Comparison of ENCODE assay signal across 11 mouse cellular contexts in the genomic region with DNA sequence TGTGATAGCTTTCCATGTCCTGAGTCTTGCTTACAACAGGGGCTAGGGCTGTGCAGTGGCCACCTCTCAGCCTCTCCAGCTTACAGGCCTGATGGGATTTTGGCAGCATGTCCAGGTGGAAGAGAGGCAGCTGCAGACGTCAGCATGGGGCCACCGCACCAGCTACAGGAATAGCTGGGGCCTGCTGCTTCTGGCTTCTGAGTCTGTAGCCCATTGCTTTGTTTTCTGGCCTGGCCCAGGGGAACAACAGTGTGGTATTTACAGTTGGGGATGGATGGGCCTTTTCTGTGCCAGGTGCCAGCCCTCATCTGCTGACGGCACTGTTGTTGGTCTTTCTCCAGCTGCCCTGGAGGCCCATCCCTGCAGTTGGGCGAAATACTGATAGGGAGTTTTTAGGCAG. TPM values are rescaled to one million over a fixed set of nuclear protein-coding genes. Genes with fewer than 3 reads are reported as not detected.
DNase-seq lines count a peak whose midpoint lies in the region; ATAC-seq and TF ChIP-seq lines count a peak whose summit lies in the region.
"Had no signal": no experiment of that assay in that cellular context is flagged by ENCODE, and none has a peak within 500 bp of the region (broad histone marks: within the 10 kb centered on the region; RNA-seq: fewer than 3 reads in every experiment).

No protein-coding gene starts in this region.

- H3K4me3 ChIP-seq in gastrocnemius, adult 2 months: no peak overlapping the region
- no peak overlapping the region for H3K4me3 ChIP-seq in midbrain, embryonic 13.5 days (replicated peaks)
- no peak overlapping the region for H3K4me3 ChIP-seq in midbrain, embryonic 16.5 days (ENCODE audit: low read depth, low read length)
- no peak overlapping the region for H3K4me3 ChIP-seq in neural tube, embryonic 14.5 days (ENCODE audit: low read depth, low read length)

- WGBS in midbrain, embryonic 13.5 days: 68% methylated on average over 4 of the region's 4 CpGs
- 57% methylated on average over 4 of the region's 4 CpGs for WGBS in midbrain, embryonic 16.5 days
- 48% methylated on average over 4 of the region's 4 CpGs for WGBS in neural tube, embryonic 14.5 days

- peak overlapping the region; percentile 17 for H3K27ac ChIP-seq in gastrocnemius, adult 2 months
- no peak overlapping the region for H3K27ac ChIP-seq in midbrain, embryonic 13.5 days
- no peak overlapping the region for H3K27ac ChIP-seq in midbrain, embryonic 16.5 days (ENCODE audit: low read length)
- H3K27ac ChIP-seq in neural tube, embryonic 14.5 days (ENCODE audit: low read depth, low read length): no peak overlapping the region
- H3K27ac ChIP-seq: liver, embryonic 14.5 days had no signal

- ATAC-seq in midbrain, embryonic 13.5 days: peak; percentile 32
- no peak for ATAC-seq in midbrain, embryonic 16.5 days
- peak; percentile 53 for ATAC-seq in neural tube, embryonic 14.5 days (ENCODE audit: low read depth)

- intact Hi-C loops in gastrocnemius, adult 2 months (cut with DNase I): no loop called here
- intact Hi-C loops in gastrocnemius, postnatal 36 days (cut with DNase I): no loop called here

- no peaks in the 10 kb centered on the region for H3K36me3 ChIP-seq in midbrain, embryonic 13.5 days
- H3K36me3 ChIP-seq in midbrain, embryonic 16.5 days (ENCODE audit: control insufficient read depth, insufficient read depth, low read length): no peaks in the 10 kb centered on the region
- H3K36me3 ChIP-seq in neural tube, embryonic 14.5 days (ENCODE audit: control insufficient read depth, insufficient read depth, low read length): no peaks in the 10 kb centered on the region

- no peaks in the 10 kb centered on the region for H3K27me3 ChIP-seq in midbrain, embryonic 13.5 days
- no peaks in the 10 kb centered on the region for H3K27me3 ChIP-seq in midbrain, embryonic 16.5 days (ENCODE audit: control insufficient read depth, insufficient read depth, low read depth, low read length)
- no peaks in the 10 kb centered on the region for H3K27me3 ChIP-seq in neural tube, embryonic 14.5 days (ENCODE audit: control insufficient read depth, insufficient read depth, low read length)

- no peak overlapping the region for H3K4me2 ChIP-seq in midbrain, embryonic 13.5 days (replicated peaks)
- no peak overlapping the region for H3K4me2 ChIP-seq in midbrain, embryonic 16.5 days (ENCODE audit: low read length)
- no peak overlapping the region for H3K4me2 ChIP-seq in neural tube, embryonic 14.5 days (ENCODE audit: low read depth, low read length)

- TF ChIP-seq CTCF in gastrocnemius, adult 2 months (IDR thresholded peaks at IDR 0.05): no peak

- DNase-seq in gastrocnemius, adult 2 months: peak; percentile 52
- DNase-seq in gastrocnemius, postnatal 36 days: no peak
- DNase-seq in cerebellum, postnatal 10 days: peak; percentile 66 to 80
- no peak for DNase-seq in right cerebral cortex, postnatal 36 days (ENCODE audit: low spot score in 2 of 2)
- DNase-seq in layer of hippocampus, adult 8-10 months (ENCODE audit: low spot score in 2 of 2): no peak
- DNase-seq: gastrocnemius, postnatal 25 days; kidney, adult 9 months had no signal

- H3K9me3 ChIP-seq in midbrain, embryonic 13.5 days: no peaks in the 10 kb centered on the region
- no peaks in the 10 kb centered on the region for H3K9me3 ChIP-seq in midbrain, embryonic 16.5 days (replicated peaks; ENCODE audit: control insufficient read depth, low read length, poor library complexity, severe bottlenecking)
- no peaks in the 10 kb centered on the region for H3K9me3 ChIP-seq in neural tube, embryonic 14.5 days (ENCODE audit: control insufficient read depth, low read length)

- peaks cover 32% of the 10 kb centered on the region for H3K4me1 ChIP-seq in midbrain, embryonic 13.5 days (replicated peaks)
- H3K4me1 ChIP-seq in midbrain, embryonic 16.5 days (ENCODE audit: control insufficient read depth, insufficient read depth, low read length): peaks cover 15% of the 10 kb centered on the region
- H3K4me1 ChIP-seq in neural tube, embryonic 14.5 days (ENCODE audit: control insufficient read depth, insufficient read depth, low read length): peaks cover 15% of the 10 kb centered on the region

- H3K9ac ChIP-seq in midbrain, embryonic 13.5 days (replicated peaks): no peak overlapping the region
- no peak overlapping the region for H3K9ac ChIP-seq in midbrain, embryonic 16.5 days (ENCODE audit: low read depth, low read length)
- H3K9ac ChIP-seq in neural tube, embryonic 14.5 days (replicated peaks; ENCODE audit: low read depth, low read length): no peak overlapping the region
- H3K9ac ChIP-seq: liver, embryonic 14.5 days had no signal

RNA-seq across cellular contexts. Expression of gene Jade1, which starts 28.1 kb away (rescaled TPM):
- 10 to 100 TPM; 17.5 to 24.2 TPM for total RNA-seq in gastrocnemius, adult 2 months (2021)
- total RNA-seq in gastrocnemius, postnatal 36 days (2021): 10 to 100 TPM; 21.3 to 25.4 TPM
- polyA plus RNA-seq in midbrain, embryonic 13.5 days (2015; fragmentation: Nextera tagmentation; extraction: Ambion mirVana): 10.5 and 13.2 TPM in 2 replicates
- polyA plus RNA-seq in midbrain, embryonic 16.5 days (2015; fragmentation: Nextera tagmentation; extraction: Ambion mirVana): 13.2 and 14.2 TPM in 2 replicates
- 11.6 and 13.8 TPM in 2 replicates for polyA plus RNA-seq in neural tube, embryonic 14.5 days (2014; fragmentation: Nextera tagmentation; extraction: Ambion mirVana)
- 10 to 100 TPM; 32.3 to 41.8 (median 37.1) TPM for total RNA-seq in layer of hippocampus, adult 8-10 months (2022)

Comparison
In these comparisons a context has a peak if more than half of its experiments do, and no peak if none do; other contexts are left out.
1. DNase-seq: peak in gastrocnemius, adult 2 months (single experiment) and cerebellum, postnatal 10 days (2 of 2); none in gastrocnemius, postnatal 36 days (0 of 2), right cerebral cortex, postnatal 36 days (0 of 2) and layer of hippocampus, adult 8-10 months (0 of 2).